Mouse (Mus musculus) G1E (cell line): ENCODE measurements at regions not wholly inside any gene's neighbourhood (a gene's known extent, or its start where the extent isn't known, plus 50 kb on each side); places are given as distances from the start of the nearest gene placed in this dataset.

Experiments used
- CTCF ChIP-seq: IDR thresholded peaks from 2 replicates; pipeline ENCODE4 v1.5.1; 2012; ENCODE audit warnings: low read depth, low read length, inconsistent platforms, mixed read lengths
- TAL1 ChIP-seq: conservative IDR thresholded peaks from 2 replicates; pipeline ENCODE4 v1.6.1; 2012; ENCODE audit warnings: low read depth, low read length, inconsistent platforms, mixed read lengths

GRCm38 (mm10) chr17:75961371-75961770, 409.6 kb upstream of the Fam98a start:
- TF ChIP-seq CTCF, result no peak
- TF ChIP-seq TAL1, result no peak
